Mouse (Mus musculus) testis, postnatal 10 days (tissue): ENCODE measurements at regions not wholly inside any gene's neighbourhood (a gene's known extent, or its start where the extent isn't known, plus 50 kb on each side); places are given as distances from the start of the nearest gene placed in this dataset.

Source experiments
- DNase-seq: peaks from one replicate; pipeline ENCODE4 v3.0.0; 2021; ENCODE audit warnings: low spot score

DNA sequence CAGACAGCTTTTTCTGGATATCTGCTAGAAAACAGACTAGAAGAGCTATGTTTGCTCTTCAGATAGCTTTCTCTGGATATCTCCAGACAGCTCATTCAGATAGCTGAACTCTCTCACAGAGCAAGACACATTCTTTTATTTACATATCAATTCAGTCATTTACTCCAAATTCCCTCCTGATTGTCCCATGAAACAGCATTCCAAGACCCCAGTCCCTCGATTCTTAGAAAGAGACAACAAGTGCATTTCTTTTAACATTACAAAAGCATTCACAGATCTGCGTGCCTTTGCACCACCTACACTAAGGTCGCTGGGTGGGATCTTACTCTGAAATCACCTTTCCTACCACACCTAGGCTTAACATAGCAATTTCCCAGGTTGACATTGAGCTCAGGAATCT, 1039.5 kb upstream of the Ddx18 start:
- no peak for DNase-seq

DNA sequence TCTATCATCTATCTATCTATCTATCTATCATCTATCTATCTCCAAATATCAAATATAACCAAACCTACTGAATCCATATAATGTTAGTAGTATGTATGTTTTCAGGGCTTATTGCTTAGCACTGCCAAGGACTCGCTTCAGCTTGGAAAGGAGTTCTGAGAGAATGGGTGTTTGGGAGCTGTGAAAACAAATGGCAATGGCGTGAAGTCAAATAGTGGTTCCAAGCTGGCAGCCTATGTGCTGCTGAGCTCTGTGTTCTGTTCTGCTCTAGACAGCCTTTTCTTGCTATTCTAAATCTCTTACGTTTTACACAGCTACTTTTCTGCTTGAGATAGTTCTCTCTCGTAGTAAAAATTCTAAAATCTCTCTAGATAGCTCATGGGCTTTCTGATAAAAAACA, 1008.2 kb upstream of the Ddx18 start:
- no peak for DNase-seq

DNA sequence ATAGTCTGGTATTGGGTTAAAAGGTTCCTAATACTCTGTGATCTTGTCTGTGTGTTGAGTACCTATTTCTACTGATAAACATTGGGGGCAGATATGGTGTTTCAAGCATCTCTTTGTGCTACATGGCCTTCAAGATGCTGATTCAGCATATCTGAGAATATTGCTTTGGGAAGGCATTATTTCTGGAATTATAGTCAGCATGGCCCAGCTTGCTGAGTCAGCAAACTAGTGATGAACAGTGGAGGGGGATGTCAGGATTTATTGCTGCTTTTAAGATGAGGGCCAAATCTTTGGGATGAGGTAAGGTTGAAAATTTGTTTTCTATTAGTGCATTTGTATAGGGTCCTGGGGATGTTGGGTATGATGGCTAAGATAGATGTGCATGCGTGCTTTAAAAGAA, 983.8 kb upstream of the Ddx18 start:
- no peak for DNase-seq

DNA sequence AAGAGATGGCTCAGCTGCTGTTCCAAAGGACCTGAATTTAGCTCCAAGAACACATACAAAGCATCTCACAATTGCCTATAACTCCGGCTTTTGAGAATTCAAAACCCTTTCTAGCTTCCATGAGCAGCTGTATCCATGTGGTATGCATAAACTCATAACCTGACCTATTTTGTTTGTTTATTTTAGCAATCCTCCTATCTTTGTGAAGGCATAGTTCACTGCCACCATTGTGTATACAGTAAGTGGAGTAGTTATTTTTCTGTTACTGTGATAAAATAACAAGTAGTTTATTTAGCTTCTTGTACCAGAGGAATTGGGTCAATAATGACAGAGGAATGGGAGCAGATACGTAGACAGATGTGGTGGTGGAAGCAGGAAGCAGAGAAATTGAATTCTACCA, 941.8 kb upstream of the Ddx18 start:
- DNase-seq: no peak

DNA sequence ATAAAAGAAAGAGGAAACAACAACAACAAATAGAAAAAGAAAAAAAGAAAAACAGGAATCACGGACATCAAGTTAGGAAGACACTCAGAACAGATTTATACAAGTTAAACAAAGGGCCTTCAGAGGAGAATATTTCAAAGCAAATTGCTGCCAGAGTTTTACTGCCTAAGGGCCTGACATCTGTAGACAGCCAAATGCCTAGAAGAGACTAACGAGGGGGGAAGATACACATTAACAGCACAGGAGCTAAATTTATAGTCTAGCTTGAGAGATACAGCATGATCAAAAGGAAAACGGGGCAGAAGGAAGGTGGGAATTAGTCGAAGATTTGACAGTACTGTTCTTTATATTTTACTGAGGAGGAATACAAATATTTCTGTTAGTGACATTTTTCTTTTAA, 933.9 kb upstream of the Ddx18 start:
- no peak for DNase-seq

DNA sequence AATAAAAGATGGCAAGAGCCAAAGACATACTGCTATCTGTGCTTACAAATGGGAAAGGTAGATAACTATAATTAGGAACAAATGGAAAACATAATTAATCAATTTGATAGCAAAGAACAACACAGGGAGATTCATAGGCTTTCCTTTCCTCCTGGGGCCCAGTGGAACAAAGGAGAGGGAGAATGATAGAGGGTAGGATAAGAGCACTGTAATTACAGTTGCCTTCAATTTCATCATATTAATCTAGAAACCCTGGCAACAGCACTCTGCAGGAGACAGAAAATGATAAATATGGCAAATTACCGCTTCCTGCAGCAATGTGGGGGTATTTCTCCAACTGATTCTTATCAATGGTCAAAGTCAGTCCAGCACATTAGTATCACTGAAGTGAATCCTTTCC, 910.2 kb upstream of the Ddx18 start:
- no peak for DNase-seq

DNA sequence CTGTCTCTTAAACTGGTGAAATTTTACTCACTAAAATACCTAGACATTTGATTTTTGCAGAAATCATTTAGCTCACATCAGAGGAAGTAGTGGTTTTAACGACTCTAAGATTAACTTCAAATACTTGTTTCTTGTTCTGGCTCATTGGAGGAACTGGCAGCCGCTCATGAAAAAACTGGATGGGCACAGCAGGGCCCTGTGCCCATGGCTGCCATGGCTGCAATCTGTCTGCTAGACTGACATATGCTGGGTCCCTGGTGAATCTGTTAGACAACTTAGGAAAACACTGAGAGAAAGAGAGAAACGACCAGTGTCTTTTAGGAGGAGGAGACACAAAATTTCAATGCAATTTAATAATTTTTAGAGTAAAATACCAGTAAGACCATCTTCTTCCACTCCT, 896.1 kb upstream of the Ddx18 start:
- no peak for DNase-seq

DNA sequence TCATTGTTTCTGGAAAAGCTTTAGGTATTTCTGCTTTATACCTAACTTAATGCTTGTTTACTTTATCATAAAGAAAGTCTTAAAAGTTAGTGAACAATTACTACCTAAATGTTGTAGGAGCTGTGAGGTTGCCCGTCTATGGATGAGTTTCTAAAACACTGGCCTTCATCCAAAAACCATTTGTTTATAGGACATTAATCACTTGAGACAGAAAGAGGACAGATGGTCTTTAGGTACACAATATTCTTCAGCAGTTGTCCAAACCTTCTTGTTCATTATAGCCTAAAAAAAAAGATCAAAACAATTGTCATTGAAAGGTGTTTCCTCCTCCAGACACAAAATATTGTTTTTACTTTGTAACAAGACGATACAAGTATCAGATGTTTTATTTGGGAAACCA, 891.3 kb upstream of the Ddx18 start:
- no peak for DNase-seq

DNA sequence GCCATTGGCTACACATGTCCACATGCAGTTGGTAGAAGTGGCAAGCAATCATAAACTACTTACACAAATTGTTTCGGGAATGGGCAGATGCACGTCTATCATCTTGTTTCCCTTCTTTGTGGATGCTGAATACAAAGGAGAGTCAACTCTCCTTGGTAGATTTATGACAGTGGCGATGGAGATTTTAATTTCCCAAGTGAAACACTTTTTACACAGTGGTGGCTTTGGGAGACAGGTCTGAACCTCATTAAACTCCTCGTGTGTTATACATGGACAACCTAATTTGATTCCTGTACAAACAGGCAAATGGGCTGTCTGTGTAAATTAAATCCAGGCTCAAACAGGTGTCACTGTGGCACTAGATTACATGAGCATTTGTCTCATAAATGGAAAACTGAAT, 887.1 kb upstream of the Ddx18 start:
- DNase-seq: no peak

DNA sequence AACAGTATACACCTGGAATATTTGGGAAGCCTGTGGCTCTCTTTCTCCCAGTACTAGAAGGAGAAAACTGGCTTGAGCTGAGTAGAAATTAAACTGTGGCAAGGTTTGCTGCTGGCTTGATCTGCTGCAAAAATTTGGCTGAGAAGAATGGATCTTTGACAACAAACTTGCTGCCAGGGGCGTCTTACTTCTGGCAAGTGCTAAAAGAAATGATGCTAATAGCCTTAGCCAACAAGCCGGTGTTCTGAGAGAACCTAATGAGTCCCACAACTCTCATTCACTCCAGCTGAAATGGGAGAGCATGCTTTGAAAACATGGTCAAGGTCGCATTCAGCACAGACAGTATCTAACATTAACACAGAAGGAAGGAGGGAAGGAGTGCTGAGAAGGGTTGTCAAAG, 885.8 kb upstream of the Ddx18 start:
- DNase-seq: no peak

DNA sequence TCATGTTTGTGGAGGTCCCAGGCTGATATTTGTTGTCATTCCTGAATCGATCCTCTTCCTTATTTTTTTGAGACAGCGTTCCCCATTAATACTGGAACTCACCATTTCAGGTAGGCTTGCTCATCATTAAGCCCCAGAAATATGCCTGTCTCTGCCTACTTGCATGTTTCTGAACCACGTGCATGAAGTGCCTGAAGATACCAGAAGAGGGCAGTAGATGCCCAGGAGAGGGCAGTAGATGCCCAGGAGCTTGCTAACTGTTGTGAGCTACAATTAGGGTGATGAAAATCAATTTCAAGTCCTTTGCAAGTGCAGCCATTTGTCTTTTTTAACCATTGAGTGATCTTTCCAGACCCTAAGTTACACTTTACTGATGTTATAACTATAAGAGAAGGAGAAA, 871.6 kb upstream of the Ddx18 start:
- DNase-seq: no peak

DNA sequence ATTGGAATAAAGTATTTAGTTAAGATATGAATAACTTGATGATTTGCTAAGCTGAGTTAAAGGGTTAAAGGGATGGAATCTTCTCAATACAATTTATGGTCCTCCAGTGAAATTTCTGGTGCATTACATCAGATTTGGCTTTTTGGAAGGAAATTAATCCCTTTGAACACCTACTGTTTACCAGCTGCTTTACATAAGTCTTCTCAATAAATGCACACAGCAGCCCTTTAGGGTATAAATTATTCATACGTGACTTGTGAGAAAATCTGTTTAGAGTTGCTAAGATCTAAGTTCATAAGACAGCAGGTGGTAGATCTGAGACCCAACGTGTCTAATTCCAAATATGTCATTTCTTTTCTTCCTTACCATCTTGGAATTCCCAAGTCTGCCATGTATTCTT, 855.7 kb upstream of the Ddx18 start:
- no peak for DNase-seq

DNA sequence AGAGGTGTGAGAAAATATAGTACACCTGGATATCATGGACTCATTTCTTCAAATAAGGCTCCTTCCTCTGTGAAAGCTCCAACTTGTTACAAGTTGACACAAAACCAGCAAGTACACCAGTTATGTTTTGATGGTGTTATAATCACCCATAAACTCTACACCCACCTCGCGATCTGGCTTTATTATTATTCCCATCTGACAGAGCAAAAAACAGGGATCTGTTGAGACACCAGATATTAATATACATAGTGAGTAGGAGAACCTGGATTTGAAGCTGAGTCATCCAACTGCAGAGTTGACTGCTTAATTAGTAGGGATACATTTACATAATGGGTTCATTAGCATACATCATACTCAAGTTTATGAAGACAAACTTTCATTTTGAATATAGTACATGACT, 828.6 kb upstream of the Ddx18 start:
- no peak for DNase-seq

DNA sequence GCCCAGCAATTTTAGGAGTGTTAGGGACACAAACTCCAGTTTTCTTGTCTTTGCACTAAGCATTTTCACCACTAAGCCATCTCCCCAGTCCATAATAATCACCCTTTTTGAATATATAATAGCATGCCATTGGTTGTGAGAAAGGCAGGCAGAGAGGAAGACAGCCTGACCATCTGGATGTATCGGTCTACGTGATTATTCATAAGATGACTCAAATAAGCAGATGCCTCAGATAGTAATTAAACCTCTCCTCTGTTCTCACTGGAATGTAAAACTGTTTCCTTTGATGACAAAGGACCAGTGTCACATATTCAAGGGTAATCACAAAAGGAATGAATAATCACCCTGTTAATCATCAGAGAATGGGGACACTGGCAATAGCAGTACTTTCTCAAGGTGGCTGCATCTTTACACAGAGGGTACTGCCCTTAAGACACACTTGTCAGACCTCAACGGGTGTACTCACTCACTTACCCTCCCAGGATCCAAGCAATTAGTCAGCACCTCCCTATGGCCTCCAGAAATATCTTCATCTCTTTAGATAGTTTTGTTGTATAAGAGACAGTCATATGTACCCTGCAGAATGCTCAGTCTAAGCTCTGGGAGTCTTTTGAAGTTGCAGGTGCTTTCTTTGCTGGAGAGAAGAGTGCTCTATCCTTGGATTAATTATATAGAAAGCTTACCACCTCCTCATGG, 826.0 kb upstream of the Ddx18 start:
- DNase-seq: no peak

DNA sequence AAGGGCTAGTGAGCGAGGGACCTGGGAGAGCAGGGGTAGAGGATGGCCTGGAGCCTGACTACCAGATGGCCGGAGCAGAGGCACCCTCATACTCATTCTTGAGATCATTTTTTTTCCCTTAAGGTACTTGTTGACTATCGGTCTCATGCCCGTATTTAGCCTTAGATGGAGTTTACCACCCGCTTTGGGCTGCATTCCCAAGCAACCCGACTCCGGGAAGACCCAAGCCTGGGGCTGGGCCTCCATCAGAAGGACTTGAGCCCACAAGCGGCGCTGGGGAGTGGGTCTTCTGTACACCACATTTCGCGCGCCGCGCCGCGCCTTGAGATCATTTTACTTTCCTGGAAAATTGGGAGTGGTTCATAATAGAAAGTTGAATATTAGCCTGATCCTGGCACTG, 789.2 kb upstream of the Ddx18 start:
- peak; percentile 100 for DNase-seq

DNA sequence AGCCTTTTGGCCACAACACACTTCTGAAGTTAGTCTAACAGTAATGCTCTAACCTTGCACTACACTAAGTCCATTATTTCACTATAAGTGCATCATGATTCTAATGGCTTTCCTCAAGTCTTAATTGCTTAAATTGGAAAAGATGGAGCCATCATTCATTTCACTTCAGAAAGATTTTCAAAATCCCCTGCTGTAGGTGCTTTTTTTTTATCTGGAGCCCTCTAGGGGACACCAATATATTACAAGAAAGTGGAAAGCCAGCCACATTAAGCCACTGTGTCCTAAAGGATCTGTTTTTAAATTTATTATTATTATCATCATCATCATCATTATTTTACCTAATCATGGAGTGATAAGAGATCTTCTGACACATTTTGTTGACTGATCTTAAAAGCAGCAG, 783.7 kb upstream of the Ddx18 start:
- no peak for DNase-seq

DNA sequence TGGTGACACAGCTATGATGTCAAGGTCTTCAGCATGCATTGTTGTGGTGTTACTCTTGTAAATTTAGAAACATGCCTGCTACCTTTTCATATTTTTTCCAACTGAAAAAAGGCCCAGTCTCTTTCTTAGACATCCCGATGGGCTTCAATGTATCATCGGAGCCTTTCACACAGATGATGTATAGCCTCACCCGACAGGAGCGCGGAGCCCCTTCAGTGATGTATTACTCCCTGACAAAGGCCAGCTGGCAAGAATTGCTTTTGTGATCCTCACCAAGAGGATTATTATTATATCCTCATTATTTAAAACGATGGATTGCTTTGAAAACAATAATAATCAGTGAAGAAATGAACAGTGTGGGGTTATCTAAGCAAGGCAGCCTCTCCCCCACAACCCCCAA, 765.5 kb upstream of the Ddx18 start:
- no peak for DNase-seq

DNA sequence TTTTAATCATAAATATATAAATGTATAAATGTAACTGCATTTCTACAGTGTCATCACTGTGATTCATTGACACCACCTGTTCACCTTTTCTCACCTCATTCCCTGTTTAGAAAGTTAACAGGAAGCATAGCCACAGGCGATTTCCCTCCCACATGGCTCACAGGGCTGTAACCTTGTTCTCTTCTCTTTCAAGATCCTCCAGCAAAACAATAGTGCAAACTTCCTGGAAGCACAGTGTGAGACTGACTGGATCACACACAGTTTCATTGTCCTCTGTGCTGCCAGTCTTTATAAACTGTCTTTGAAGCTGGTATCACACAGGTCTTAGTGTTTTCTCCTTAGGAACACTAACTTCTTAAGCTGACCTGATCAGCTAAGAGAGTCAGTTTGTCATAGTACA, 760.5 kb upstream of the Ddx18 start:
- no peak for DNase-seq
